In the genomic region with DNA sequence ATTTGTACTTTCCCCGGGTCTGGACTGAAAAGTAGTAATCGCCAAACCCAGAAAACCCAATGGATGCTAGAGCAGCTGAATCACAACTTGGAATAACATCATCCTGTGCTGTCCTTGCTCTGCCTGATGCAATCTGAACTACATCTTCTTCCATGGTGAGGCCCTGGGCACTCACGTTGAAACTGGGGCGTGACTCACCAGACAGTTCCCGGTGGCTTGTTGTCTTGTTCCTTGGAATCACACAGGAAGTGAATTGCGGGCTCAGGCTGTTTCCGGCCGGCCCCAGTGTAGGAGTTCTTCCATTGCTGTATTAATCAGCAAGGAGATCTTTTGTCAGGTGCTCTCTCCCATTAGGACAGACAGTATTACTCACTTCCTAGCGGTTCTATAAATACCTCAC, we compare ENCODE assay signal across 21 mouse cellular contexts.
DNase-seq lines count a peak whose midpoint lies in the region; ATAC-seq lines count a peak whose summit lies in the region.
"Had no signal": no experiment of that assay in that cellular context is flagged by ENCODE, and none has a peak within 500 bp of the region (broad histone marks: within the 10 kb centered on the region; RNA-seq: fewer than 3 reads in every experiment).

No protein-coding gene starts in this region.

- H3K36me3 ChIP-seq in midbrain, embryonic 11.5 days (ENCODE audit: control insufficient read depth, insufficient read depth, low read length) = no peaks in the 10 kb centered on the region
- H3K36me3 ChIP-seq in midbrain, embryonic 14.5 days (ENCODE audit: control insufficient read depth, insufficient read depth, low read length) = no peaks in the 10 kb centered on the region
- H3K36me3 ChIP-seq: embryonic facial prominence, embryonic 15.5 days; forebrain, embryonic 12.5 days; heart, embryonic 15.5 days; midbrain, embryonic 13.5 days; neural tube, embryonic 15.5 days had no signal

- WGBS in midbrain, embryonic 11.5 days = 91% methylated on average over 9 of the region's 9 CpGs
- 89% methylated on average over 9 of the region's 9 CpGs for WGBS in midbrain, embryonic 14.5 days

- no peaks in the 10 kb centered on the region for H3K27me3 ChIP-seq in midbrain, embryonic 11.5 days (ENCODE audit: control insufficient read depth, insufficient read depth, low read length)
- H3K27me3 ChIP-seq in midbrain, embryonic 14.5 days (ENCODE audit: control insufficient read depth, insufficient read depth, low read length) = no peaks in the 10 kb centered on the region
- H3K27me3 ChIP-seq: embryonic facial prominence, embryonic 15.5 days; forebrain, embryonic 12.5 days; heart, embryonic 15.5 days; midbrain, embryonic 13.5 days; neural tube, embryonic 15.5 days had no signal

- no peak overlapping the region for H3K4me2 ChIP-seq in midbrain, embryonic 11.5 days
- no peak overlapping the region for H3K4me2 ChIP-seq in midbrain, embryonic 14.5 days (ENCODE audit: low read length)
- H3K4me2 ChIP-seq: embryonic facial prominence, embryonic 15.5 days; forebrain, embryonic 12.5 days; heart, embryonic 15.5 days; midbrain, embryonic 13.5 days; neural tube, embryonic 15.5 days had no signal

- no peaks in the 10 kb centered on the region for H3K9me3 ChIP-seq in midbrain, embryonic 11.5 days (ENCODE audit: control insufficient read depth, low read length)
- H3K9me3 ChIP-seq in midbrain, embryonic 14.5 days (ENCODE audit: control insufficient read depth, low read length) = no peaks in the 10 kb centered on the region
- H3K9me3 ChIP-seq: embryonic facial prominence, embryonic 15.5 days; forebrain, embryonic 12.5 days; heart, embryonic 15.5 days; midbrain, embryonic 13.5 days; neural tube, embryonic 15.5 days had no signal

- no peak for ATAC-seq in midbrain, embryonic 11.5 days (ENCODE audit: low FRiP score)
- ATAC-seq in midbrain, embryonic 14.5 days (ENCODE audit: low FRiP score, low TSS enrichment) = no peak
- ATAC-seq: hindbrain, postnatal 0 days; lung, postnatal 0 days; midbrain, embryonic 13.5 days had no signal

- H3K9ac ChIP-seq in midbrain, embryonic 11.5 days (ENCODE audit: low read length) = no peak overlapping the region
- no peak overlapping the region for H3K9ac ChIP-seq in midbrain, embryonic 14.5 days (replicated peaks; ENCODE audit: low read length)
- H3K9ac ChIP-seq: embryonic facial prominence, embryonic 15.5 days; forebrain, embryonic 12.5 days; heart, embryonic 15.5 days; midbrain, embryonic 13.5 days; neural tube, embryonic 15.5 days had no signal

- peak; percentile 60 for DNase-seq in midbrain, embryonic 11.5 days (ENCODE audit: low spot score, missing footprints)
- no peak for DNase-seq in midbrain, embryonic 14.5 days
- peak; percentile 61 for DNase-seq in adrenal gland, adult 2 months
- DNase-seq in brain, adult 2 months (ENCODE audit: low read depth, low spot score) = peak; percentile 61
- DNase-seq in cerebellum, postnatal 36 days = no peak
- no peak for DNase-seq in cerebellum, adult 11-12 months
- DNase-seq in thymus, postnatal 36 days = no peak
- DNase-seq: cerebellum, postnatal 14 days; gastrocnemius, postnatal 14 days; kidney, adult 18-20 months; left cerebral cortex, postnatal 4 days; liver; thymus, postnatal 25 days had no signal

- H3K27ac ChIP-seq in midbrain, embryonic 11.5 days (ENCODE audit: low read depth, low read length) = no peak overlapping the region
- no peak overlapping the region for H3K27ac ChIP-seq in midbrain, embryonic 14.5 days (replicated peaks; ENCODE audit: low read depth, low read length)
- H3K27ac ChIP-seq: embryonic facial prominence, embryonic 15.5 days; forebrain, embryonic 12.5 days; heart, embryonic 15.5 days; hindbrain, postnatal 0 days; kidney, postnatal 0 days; midbrain, embryonic 13.5 days; neural tube, embryonic 15.5 days had no signal

- no peak overlapping the region for H3K4me3 ChIP-seq in midbrain, embryonic 11.5 days (ENCODE audit: low read depth, low read length)
- H3K4me3 ChIP-seq in midbrain, embryonic 14.5 days (replicated peaks; ENCODE audit: low read depth, low read length) = no peak overlapping the region
- H3K4me3 ChIP-seq: embryonic facial prominence, embryonic 15.5 days; forebrain, embryonic 12.5 days; heart, embryonic 15.5 days; midbrain, embryonic 13.5 days; neural tube, embryonic 15.5 days had no signal

- H3K4me1 ChIP-seq in midbrain, embryonic 11.5 days (ENCODE audit: control insufficient read depth, insufficient read depth, low read length) = no peaks in the 10 kb centered on the region; the same call in 1 of the 2 replicates
- no peaks in the 10 kb centered on the region for H3K4me1 ChIP-seq in midbrain, embryonic 14.5 days (ENCODE audit: control insufficient read depth, insufficient read depth, low read length)
- H3K4me1 ChIP-seq: embryonic facial prominence, embryonic 15.5 days; heart, embryonic 15.5 days had no signal

Comparison
In these comparisons a context has a peak if more than half of its experiments do, and no peak if none do; other contexts are left out.
1. DNase-seq: peak in midbrain, embryonic 11.5 days (single experiment), adrenal gland, adult 2 months (single experiment) and brain, adult 2 months (single experiment); none in midbrain, embryonic 14.5 days (single experiment), cerebellum, postnatal 36 days (0 of 2), cerebellum, adult 11-12 months (single experiment) and thymus, postnatal 36 days (0 of 2).